Comparison of ENCODE assay signal across 8 mouse cellular contexts in the genomic region with DNA sequence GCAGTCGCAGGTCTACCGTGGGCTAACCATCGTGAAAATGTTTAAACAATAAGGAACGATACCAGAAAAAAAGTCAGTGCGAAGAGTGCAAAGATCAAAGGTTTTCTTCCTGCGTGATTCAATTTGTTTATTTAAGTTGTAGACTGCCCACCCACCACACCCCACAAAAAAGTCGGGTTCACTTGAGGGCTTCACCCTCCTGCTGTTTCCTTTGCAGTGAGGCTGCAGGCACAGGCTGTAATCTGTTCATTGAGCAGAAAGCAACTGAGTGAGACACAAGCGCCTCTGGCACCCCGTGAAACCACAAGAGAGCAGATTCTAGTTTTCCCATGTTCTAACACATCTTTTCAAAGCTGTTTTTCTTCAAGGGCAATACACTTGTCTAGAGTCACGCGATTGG. TPM values are rescaled to one million over a fixed set of nuclear protein-coding genes. Genes with fewer than 3 reads are reported as not detected.
DNase-seq lines count a peak whose midpoint lies in the region; ATAC-seq and TF ChIP-seq lines count a peak whose summit lies in the region.
"Had no signal": no experiment of that assay in that cellular context is flagged by ENCODE, and none has a peak within 500 bp of the region (broad histone marks: within the 10 kb centered on the region; RNA-seq: fewer than 3 reads in every experiment).

No protein-coding gene starts in this region.

- H3K4me1 ChIP-seq in hindbrain, postnatal 0 days (ENCODE audit: insufficient read depth, low read length): no peaks in the 10 kb centered on the region
- H3K4me1 ChIP-seq in hindbrain, embryonic 14.5 days (replicated peaks; ENCODE audit: control insufficient read depth, insufficient read depth, low read length): no peaks in the 10 kb centered on the region; the same call in 1 of the 2 replicates
- 0 out of 2 replicates have a peak, but pooled peaks cover 11% of the 10 kb centered on the region for H3K4me1 ChIP-seq in intestine, postnatal 0 days (replicated peaks; ENCODE audit: control insufficient read depth, insufficient read depth, low read length)
- H3K4me1 ChIP-seq in stomach, embryonic 16.5 days (ENCODE audit: control insufficient read depth, insufficient read depth, low read length): peaks cover 31% of the 10 kb centered on the region

- intact Hi-C loops in gastrocnemius, adult 2 months (cut with DNase I): no loop called here

- 0 out of 2 replicates have a peak overlapping the region, but pooled peaks have one; percentile 7 for H3K4me2 ChIP-seq in hindbrain, postnatal 0 days (ENCODE audit: low read depth, low read length)
- no peak overlapping the region for H3K4me2 ChIP-seq in hindbrain, embryonic 14.5 days (replicated peaks)
- H3K4me2 ChIP-seq in intestine, postnatal 0 days (replicated peaks; ENCODE audit: low read depth): peak overlapping the region; percentile 50
- H3K4me2 ChIP-seq in stomach, embryonic 16.5 days (ENCODE audit: low read depth, low read length): no peak overlapping the region

- H3K9me3 ChIP-seq in hindbrain, postnatal 0 days (ENCODE audit: low read length): no peaks in the 10 kb centered on the region
- no peaks in the 10 kb centered on the region for H3K9me3 ChIP-seq in hindbrain, embryonic 14.5 days (ENCODE audit: control insufficient read depth, low read length)
- H3K9me3 ChIP-seq in intestine, postnatal 0 days (ENCODE audit: control insufficient read depth): no peaks in the 10 kb centered on the region
- H3K9me3 ChIP-seq in stomach, embryonic 16.5 days (replicated peaks; ENCODE audit: control insufficient read depth, low read length): no peaks in the 10 kb centered on the region

- no peaks in the 10 kb centered on the region for H3K27me3 ChIP-seq in hindbrain, postnatal 0 days (ENCODE audit: insufficient read depth, low read length)
- no peaks in the 10 kb centered on the region for H3K27me3 ChIP-seq in hindbrain, embryonic 14.5 days (ENCODE audit: control insufficient read depth, insufficient read depth, low read length)
- H3K27me3 ChIP-seq in intestine, postnatal 0 days (replicated peaks; ENCODE audit: control insufficient read depth, insufficient read depth, low read length): no peaks in the 10 kb centered on the region
- no peaks in the 10 kb centered on the region for H3K27me3 ChIP-seq in stomach, embryonic 16.5 days (ENCODE audit: control insufficient read depth, insufficient read depth, low read length)

- no peak overlapping the region for H3K9ac ChIP-seq in hindbrain, postnatal 0 days (replicated peaks; ENCODE audit: low read length)
- no peak overlapping the region for H3K9ac ChIP-seq in hindbrain, embryonic 14.5 days
- H3K9ac ChIP-seq in intestine, postnatal 0 days (ENCODE audit: low read depth, low read length): no peak overlapping the region
- H3K9ac ChIP-seq in stomach, embryonic 16.5 days (ENCODE audit: low read length): 0 out of 2 replicates have a peak overlapping the region, but pooled peaks have one; percentile 3

- no peak for ATAC-seq in hindbrain, postnatal 0 days
- no peak for ATAC-seq in hindbrain, embryonic 14.5 days (ENCODE audit: low FRiP score)
- ATAC-seq in intestine, postnatal 0 days: peak; percentile 24; the same call in 1 of the 2 replicates
- no peak for ATAC-seq in stomach, embryonic 16.5 days (ENCODE audit: insufficient read depth, low FRiP score)

- no peak overlapping the region for H3K4me3 ChIP-seq in hindbrain, postnatal 0 days (ENCODE audit: low read length)
- no peak overlapping the region for H3K4me3 ChIP-seq in hindbrain, embryonic 14.5 days (replicated peaks; ENCODE audit: low read length)
- H3K4me3 ChIP-seq in intestine, postnatal 0 days (ENCODE audit: low read depth, low read length): no peak overlapping the region
- no peak overlapping the region for H3K4me3 ChIP-seq in stomach, embryonic 16.5 days (replicated peaks; ENCODE audit: low read length)
- H3K4me3 ChIP-seq in gastrocnemius, adult 2 months: no peak overlapping the region

- no peaks in the 10 kb centered on the region for H3K36me3 ChIP-seq in hindbrain, postnatal 0 days (ENCODE audit: insufficient read depth, low read length)
- H3K36me3 ChIP-seq in hindbrain, embryonic 14.5 days (replicated peaks; ENCODE audit: control insufficient read depth, insufficient read depth): no peaks in the 10 kb centered on the region
- no peaks in the 10 kb centered on the region for H3K36me3 ChIP-seq in intestine, postnatal 0 days (ENCODE audit: control insufficient read depth, insufficient read depth)
- H3K36me3 ChIP-seq in stomach, embryonic 16.5 days (ENCODE audit: control insufficient read depth, insufficient read depth, low read length): no peaks in the 10 kb centered on the region

- WGBS in hindbrain, postnatal 0 days: 13% methylated on average over 11 of the region's 11 CpGs
- WGBS in hindbrain, embryonic 14.5 days: 18% methylated on average over 11 of the region's 11 CpGs
- WGBS in intestine, postnatal 0 days: 14% methylated on average over 11 of the region's 11 CpGs
- WGBS in stomach, embryonic 16.5 days: 14% methylated on average over 11 of the region's 11 CpGs

- no peak for TF ChIP-seq CTCF in hindbrain, postnatal 0 days (IDR thresholded peaks at IDR 0.05; ENCODE audit: low read depth)
- TF ChIP-seq CTCF in intestine, postnatal 0 days (IDR thresholded peaks at IDR 0.05; ENCODE audit: low read depth): no peak
- TF ChIP-seq CTCF in gastrocnemius, adult 2 months (IDR thresholded peaks at IDR 0.05): no peak

- DNase-seq in hindbrain, postnatal 0 days (ENCODE audit: low spot score): no peak
- DNase-seq in hindbrain, embryonic 14.5 days (ENCODE audit: low spot score): no peak
- peak; percentile 89 for DNase-seq in T-cell, adult 2 months (ENCODE audit: low spot score)
- DNase-seq in gastrocnemius, adult 2 months: no peak
- no peak for DNase-seq in right cerebral cortex, postnatal 14 days
- DNase-seq: lung, adult 2 months had no signal

- no peak overlapping the region for H3K27ac ChIP-seq in hindbrain, postnatal 0 days
- no peak overlapping the region for H3K27ac ChIP-seq in hindbrain, embryonic 14.5 days
- peak overlapping the region; percentile 79 for H3K27ac ChIP-seq in intestine, postnatal 0 days (ENCODE audit: low read depth, low read length)
- H3K27ac ChIP-seq in stomach, embryonic 16.5 days (ENCODE audit: low read length): no peak overlapping the region
- no peak overlapping the region for H3K27ac ChIP-seq in gastrocnemius, adult 2 months

RNA-seq across cellular contexts. Expression of a gene that starts 29.6 kb away (rescaled TPM):
- total RNA-seq in hindbrain, postnatal 0 days (2014; rRNA removed): 27.9 and 36.2 TPM in 2 replicates
- polyA plus RNA-seq in hindbrain, postnatal 0 days (2015; fragmentation: Nextera tagmentation; extraction: Ambion mirVana): 16.0 and 17.6 TPM in 2 replicates
- polyA plus RNA-seq in hindbrain, embryonic 14.5 days (2014; fragmentation: Nextera tagmentation; extraction: Ambion mirVana): 23.9 and 28.8 TPM in 2 replicates
- polyA plus RNA-seq in intestine, postnatal 0 days (2015; fragmentation: Nextera tagmentation; extraction: Ambion mirVana): 24.3 and 24.5 TPM in 2 replicates
- polyA plus RNA-seq in stomach, embryonic 16.5 days (2015; fragmentation: Nextera tagmentation; extraction: Ambion mirVana): 19.5 and 22.9 TPM in 2 replicates
- 10 to 100 TPM; 15.6 to 20.1 TPM for total RNA-seq in gastrocnemius, adult 2 months (2021)

Comparison
In these comparisons a context has a peak if more than half of its experiments do, and no peak if none do; other contexts are left out.
1. H3K4me2 ChIP-seq: peak in hindbrain, postnatal 0 days (single experiment) and intestine, postnatal 0 days (single experiment); none in hindbrain, embryonic 14.5 days (single experiment) and stomach, embryonic 16.5 days (single experiment).